Mouse (Mus musculus) c-Kit-negative CD71-positive TER-119-positive erythroid progenitor cells, embryonic 14.5 days (primary cell): ENCODE results near the gene Dnmt3l.

ENCODE experiments used
- DNase-seq: peaks from one replicate; pipeline ENCODE4 v3.0.0-alpha.2; 2013; ENCODE audit warnings: low read depth, low spot score

Gene Dnmt3l

GRCm38 (mm10) chr10:78031987-78032386 is 9.8 kb upstream of the Dnmt3l start:
- no peak for DNase-seq

GRCm38 (mm10) chr10:78037139-78037538 is 4.6 kb upstream of the Dnmt3l start:
- no peak for DNase-seq

GRCm38 (mm10) chr10:78042096-78042495 is 349 bp downstream of the Dnmt3l start:
- no peak for DNase-seq

DNA sequence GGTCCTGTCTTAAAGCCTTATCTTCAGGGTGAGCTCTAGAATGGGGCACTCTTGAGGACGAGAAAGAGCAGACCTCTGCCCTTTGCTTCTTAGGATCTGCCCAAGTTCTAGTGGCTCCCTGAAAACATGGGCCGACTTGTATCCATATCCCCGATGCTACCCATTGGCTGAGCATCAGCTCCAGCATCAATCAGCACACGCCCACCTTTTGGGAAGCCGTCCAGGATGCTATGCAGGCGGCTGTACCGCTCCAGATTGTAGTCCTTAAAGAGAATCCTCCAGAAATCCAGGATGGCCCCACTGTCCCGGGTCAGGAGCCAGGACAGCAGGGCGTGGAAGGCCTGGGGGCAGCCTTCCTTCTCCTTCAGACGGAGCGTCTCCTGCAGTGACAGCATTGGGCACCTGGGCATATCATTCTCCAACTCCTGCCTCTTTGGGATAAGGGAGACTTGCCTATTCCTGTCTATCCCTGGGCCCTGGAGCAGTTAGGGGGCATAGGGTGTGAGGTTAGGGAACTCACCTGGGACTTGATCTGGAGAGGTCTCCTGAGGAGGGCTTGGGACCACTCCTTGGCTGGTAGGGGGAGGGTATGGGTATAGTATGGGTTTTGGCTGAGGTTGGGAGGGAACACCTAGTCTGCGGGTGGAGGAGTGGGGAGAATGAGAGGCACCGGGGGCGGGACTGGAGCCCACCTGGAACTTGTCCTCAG is 1.1 kb downstream of the Dnmt3l start:
- no peak for DNase-seq

DNA sequence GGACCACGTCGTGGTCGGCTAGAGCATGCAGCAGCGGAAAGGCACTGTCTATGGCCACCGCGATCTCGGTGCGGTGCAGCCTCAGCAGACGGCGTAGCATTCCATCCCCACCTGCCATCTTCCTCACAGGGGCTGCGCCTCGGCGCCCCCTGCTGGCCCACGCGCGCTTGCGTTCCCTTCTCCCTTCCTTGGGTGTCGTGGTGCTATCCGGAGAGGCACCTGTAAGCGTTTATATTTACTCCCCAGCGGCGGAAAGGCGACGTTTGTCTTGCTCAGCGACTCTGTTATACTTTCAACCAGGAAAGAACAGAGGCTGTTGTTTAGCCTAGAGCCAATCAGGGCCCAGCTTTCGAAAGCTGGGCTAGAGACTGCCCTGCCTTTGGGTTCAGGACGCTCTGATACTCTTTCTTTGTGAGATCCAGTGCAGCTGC is 1.7 kb downstream of the Dnmt3l start, which contains the start of gene Aire:
Gene Aire (minus strand): TSS at position 205 of the 431 bp plus-strand sequence.
- no peak for DNase-seq

DNA sequence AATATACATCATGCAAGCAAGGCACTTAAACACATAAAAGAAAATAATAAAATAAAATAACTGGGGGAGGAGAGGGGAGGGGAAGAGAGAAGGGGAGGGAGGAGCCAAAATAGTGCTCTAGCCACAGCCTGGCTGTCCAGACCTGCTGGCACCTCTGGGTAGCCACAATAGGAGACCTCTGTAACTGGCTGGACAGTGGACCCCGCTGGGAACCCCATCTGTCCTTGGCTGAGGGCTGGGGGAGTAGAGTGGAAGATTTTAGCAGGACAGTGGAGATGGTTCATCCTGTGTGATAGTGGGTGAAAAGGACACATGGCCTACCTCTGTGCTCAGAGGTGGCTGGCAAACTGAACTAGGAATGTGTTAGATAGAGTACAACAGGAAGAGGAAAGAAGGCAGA is 2.8 kb downstream of the Dnmt3l start:
- DNase-seq = no peak

DNA sequence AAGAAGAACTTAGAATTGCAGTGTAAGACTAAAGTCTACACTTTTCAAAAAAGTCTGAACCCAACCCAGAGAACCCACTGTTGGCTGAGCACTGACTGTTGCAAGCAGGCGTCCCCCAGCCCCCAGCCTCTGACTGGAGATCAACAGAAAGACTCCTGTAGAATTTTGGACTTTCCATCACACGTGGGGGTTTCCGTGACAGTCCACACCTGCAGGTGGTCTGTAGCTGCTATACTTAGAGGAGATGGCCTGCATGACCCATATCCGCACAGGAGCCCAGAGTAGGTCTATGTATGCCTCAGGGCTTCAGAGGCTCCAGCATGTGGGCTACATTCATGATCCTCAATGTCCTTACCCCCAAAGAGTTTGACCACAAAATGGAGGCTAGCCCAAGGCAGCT is 4.6 kb downstream of the Dnmt3l start:
- DNase-seq = no peak

DNA sequence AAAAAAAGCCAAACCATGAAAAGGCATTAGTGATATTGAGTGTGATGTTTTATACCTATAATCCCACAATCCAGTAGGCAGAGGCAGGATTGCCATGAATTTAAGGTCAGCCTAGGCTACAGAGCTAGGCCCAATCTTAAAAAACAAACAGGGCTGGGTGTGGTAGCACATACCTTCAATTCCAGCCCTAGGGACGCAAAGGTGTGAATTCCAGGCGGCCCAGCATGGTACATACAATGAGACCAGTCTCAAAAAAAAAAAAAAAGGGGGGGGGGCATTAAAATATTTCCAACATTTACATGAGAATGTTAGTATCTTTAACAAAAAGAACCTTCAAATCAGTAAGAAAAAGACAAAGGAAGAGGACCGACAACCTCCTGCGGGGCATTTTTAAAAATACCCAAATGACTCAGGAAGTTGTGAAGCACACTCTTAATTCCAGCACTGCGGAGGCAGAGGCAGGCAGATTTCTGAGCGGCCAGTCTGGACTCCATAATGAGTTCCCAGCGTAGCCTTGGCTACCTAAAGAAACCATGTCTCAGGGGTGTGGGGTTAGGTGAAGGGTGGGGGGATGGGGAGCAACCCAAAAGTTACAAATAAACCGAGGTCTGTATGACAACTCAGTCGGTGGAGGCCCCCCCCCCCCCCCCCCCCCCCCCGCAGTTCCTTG is 6.4 kb downstream of the Dnmt3l start:
- DNase-seq = no peak

DNA sequence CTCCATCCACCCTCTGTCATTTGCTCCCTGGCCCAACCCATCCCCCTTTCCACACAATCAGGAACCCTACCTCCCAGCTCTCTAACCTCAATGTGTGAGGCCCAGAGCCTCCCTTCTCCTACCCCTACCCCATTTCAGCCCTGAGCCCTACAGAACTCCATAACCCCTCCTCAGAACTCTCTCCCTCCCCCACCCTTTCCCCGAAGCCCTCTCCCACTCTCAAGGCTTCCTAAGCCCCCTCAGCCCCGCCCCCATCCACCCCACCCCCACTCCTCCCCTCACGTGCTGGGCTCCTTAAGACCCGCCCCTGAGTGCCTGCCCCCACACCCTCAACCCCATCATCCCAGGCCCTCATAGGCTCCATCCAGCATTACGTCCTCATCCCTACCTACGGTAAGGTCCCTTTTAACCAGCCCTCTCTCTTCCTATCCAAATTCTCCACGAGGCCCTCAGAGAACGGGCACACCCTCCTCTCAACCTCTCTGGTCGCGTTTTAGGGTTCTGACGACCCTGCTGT is 7.8 kb downstream of the Dnmt3l start:
- no peak for DNase-seq

GRCm38 (mm10) chr10:78054633-78055565 is 13.2 kb downstream of the Dnmt3l start:
- no peak for DNase-seq

DNA sequence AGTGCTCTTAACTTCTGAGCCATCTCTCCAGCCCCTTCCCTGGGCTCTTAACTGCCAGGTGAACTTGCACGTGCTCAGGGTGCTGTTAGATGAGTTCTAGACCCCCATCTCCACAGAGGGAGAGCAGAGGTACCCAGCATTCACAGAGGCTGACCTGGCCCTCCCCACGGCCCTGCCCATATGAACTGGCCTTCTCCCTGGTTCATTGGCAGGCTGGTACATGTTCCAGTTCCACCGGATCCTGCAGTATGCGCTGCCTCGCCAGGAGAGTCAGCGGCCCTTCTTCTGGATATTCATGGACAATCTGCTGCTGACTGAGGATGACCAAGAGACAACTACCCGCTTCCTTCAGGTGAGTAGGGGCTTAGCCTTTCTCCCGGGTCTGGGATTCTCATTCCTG is 15.3 kb downstream of the Dnmt3l start:
- DNase-seq = no peak

- DNase-seq = no peak
Measured at GRCm38 (mm10) chr10:78063122-78063521, 21.4 kb downstream of the Dnmt3l start.

- no peak for DNase-seq
Measured at GRCm38 (mm10) chr10:78067226-78067625, 25.5 kb downstream of the Dnmt3l start.

- DNase-seq = no peak
Measured at GRCm38 (mm10) chr10:78068541-78068940, 26.8 kb downstream of the Dnmt3l start.

DNA sequence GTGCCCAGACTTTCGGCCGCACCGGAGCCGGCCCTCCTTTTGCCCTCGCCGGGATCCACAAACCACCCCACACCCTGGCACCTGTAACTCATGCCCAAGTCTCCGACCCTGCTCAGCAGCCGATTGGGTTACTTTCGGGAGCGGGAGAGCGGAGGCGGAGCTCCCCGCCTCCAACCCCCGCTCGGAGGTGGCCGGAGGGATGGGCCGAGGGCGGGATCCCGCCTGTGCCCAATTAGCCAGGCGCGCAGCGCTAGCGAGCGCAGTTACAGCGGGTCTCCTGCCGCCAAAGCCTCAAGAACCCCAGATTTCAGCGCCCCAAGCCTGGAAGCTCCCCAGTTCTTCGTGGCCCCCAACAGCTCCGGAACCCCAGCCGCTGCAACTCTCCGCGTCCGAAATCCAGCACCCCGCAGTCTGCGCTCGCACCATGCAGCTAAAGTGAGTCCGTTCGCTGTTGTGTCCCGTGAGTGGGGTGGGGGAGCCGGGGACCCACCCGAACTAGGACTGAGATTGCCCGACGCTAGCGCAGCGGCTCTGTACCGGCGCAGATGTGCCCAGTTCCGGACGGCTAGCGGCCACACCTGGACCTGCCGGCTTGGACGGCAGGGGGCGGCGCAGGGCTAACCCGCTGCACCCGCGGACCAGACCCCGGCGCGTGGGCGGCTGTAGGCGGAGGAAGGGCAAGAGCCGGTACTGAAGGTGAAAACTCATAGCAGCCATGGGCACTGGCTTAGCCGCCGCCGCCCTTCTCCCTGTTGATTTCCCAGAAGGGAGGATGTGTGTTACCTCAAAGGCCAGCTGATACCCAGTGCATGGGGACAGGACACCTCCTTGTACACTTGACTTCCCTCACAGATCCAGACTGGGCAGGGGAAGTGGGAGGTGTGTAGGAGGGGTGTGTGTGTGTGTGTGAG is 27.6 kb downstream of the Dnmt3l start, which contains the start of gene Icosl:
Gene Icosl (plus strand): TSS at position 202 of the 911 bp plus-strand sequence.
- DNase-seq = no peak

- DNase-seq = no peak
Measured at GRCm38 (mm10) chr10:78074151-78074550, 32.4 kb downstream of the Dnmt3l start.

DNA sequence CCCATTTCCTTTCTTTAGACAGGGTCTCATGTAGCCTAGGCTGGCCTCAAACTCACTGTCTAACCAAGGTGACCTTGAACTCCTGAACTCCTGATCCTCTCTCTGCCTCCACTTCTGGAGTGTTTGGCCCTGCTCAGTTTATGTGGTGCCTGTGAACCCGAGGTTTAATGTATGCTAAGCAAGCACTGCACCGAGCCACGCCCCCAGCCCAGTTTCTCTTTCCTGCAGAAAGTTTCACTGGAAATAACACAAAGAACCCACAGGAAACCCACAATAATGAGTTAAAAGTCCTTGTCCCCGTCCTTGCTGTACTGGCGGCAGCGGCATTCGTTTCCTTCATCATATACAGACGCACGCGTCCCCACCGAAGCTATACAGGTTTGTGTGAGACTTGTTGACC is 33.2 kb downstream of the Dnmt3l start:
- no peak for DNase-seq

DNA sequence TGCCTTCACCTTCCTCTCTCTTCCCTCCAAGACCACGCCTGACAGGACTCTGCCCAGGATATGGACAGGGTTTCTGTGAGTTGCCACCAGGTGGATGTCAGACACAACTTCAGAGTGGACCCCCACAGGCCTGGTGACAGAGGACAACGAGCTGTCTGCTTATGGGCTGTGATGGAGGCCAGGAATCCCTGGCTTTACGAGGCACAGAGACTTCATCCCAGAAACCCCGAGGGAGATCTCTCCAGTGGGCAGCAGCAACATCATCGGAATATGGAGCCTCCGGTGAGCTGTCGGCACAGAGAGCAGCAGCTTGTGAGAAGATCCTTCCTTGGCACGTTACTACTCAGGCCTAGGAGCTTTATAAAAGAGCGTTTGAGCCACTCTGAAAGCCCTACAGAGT is 36.1 kb downstream of the Dnmt3l start:
- no peak for DNase-seq

- no peak for DNase-seq
Measured at GRCm38 (mm10) chr10:78078276-78078675, 36.5 kb downstream of the Dnmt3l start.

GRCm38 (mm10) chr10:78079955-78080591 is 38.3 kb downstream of the Dnmt3l start:
- DNase-seq = no peak
